Mouse (Mus musculus): ENCODE results near the gene Ankzf1. TPM values are rescaled to one million over a fixed set of nuclear protein-coding genes. Genes with fewer than 3 reads are reported as not detected.
A peak's percentile ranks its signal among the peaks of the same experiment; 100 is the strongest.
"Not testable (repeated sequence)": the region's sequence is repeated elsewhere in the genome, so short reads cannot be mapped to it uniquely, and the experiment has no call there.

Ankzf1 gene
- total RNA-seq, 2 experiments from 2014 or later = 7.8 to 10.8 TPM

- DNase-seq = no peak
These were observed 33.5 kb downstream of the Ankzf1 start for GRCm38 (mm10) chr1:75225473-75225872.

- no peak for DNase-seq
These were observed 34.2 kb downstream of the Ankzf1 start for GRCm38 (mm10) chr1:75226138-75226537.

GRCm38 (mm10) chr1:75227653-75228052 is 35.7 kb downstream of the Ankzf1 start:
- no peak for DNase-seq

DNA sequence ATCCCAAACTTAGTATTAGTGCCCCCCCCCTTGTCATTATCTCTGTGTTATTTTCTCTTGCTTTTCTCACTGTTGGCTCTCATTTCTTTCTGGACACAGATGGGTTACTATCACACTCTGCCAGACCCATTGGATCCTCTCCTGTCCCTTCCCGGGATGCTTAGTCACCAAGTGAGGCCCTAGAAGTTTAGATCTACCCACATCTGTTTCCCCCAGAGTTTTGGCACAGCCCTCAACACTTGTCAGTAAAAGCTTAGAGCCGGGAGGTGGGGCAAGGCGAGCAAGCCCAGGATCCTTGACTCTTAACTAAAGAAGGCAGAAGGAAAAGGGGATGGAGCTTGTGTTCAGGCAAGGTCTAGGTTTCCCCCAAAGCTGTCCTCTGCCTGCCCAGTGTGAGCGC is 37.2 kb downstream of the Ankzf1 start:
- DNase-seq = no peak

GRCm38 (mm10) chr1:75230335-75230994 is 38.5 kb downstream of the Ankzf1 start:
- no peak for DNase-seq

- no peak for DNase-seq
These were observed 39.3 kb downstream of the Ankzf1 start for GRCm38 (mm10) chr1:75231224-75231623.

GRCm38 (mm10) chr1:75231664-75232152 is 39.8 kb downstream of the Ankzf1 start, which contains the start of gene A630095N17Rik:
TSS of gene A630095N17Rik (minus strand) at chr1:75232102.
- no peak for DNase-seq

DNA sequence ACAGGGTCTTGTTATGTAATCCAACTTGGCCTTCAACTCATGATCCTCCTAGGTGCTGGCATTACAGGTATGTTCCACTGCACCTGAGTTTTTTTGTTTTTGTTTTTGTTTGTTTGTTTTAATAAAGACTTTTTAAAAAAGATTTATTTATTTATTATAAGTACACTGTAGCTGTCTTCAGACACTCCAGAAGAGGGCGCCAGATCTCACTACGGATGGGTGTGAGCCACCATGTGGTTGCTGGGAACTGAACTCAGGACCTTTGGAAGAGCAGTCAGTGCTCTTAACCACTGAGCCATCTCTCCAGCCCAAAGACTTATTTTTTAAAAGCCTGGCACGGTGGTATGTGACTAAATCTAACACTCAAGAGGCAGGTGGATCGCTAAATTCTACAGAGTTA is 40.5 kb downstream of the Ankzf1 start:
- not testable (repeated sequence) for DNase-seq

DNA sequence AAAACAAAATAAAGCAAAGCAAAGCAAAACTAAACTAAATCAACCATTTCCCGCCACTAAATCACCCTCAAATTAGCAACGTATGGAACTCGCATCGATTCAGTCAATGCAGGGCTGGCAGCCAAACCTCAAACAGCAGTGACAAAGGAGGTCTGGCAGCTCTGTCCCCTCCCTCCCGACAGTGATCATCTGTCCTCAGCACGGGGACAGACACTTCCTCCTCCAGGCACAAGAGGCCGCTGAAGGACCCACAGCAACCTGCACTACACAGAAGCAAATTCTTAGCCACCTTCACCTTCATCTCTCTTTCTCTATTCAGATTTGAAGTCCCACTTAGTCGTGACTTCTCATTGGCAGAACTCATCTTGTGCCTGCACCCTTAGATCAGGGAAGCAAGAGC is 42.7 kb downstream of the Ankzf1 start:
- DNase-seq = peak; percentile 80 to 81

DNA sequence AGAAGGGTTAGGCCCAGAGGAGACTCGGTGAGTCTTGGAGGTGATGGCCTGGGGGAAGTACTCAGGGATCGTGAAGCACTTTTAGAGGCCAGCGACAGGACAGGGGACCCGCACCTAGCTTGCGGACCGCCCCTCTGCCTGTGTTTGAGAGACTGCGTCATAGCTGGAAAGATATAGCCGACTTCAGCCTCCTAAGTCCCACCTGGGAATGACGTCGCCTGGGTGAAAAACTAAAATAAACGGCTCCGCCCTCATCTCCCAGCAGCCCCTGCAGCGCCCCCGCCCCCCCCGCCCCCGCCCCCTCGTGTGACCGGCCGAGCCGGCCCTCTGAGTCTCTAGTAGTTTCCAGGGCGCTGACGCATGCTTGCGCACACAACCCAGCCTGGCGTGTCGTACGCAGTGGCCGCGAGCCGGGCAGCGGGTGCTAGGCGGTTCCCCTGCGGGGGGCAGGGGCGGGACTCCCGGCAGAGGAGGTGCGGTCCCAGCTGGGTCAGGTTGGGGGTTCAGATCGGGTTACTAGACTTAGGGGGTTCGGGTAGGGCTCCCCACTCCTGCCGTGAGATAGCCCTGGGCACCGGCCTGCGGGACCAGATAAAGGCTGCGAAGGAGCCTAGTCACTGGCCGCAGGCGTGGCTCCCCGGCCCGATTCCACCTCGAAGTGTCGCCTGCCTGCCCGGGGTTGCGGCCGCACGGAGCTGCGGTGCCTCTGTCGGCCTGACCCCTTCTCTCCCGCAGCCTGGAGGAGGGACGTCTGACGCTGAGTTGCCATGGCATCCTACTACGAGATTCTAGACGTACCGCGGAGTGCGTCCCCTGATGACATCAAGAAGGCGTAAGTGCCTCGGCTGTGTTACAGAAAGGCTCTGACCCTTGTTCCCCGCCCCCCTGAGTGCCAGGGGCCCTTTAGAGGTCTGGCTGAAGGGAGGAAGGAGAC is 44.4 kb downstream of the Ankzf1 start, which contains the start of gene Dnajb2:
Gene Dnajb2 (plus strand): TSS at position 290 of the 934 bp plus-strand sequence.
- peak; percentile 94 to 95 for DNase-seq

DNA sequence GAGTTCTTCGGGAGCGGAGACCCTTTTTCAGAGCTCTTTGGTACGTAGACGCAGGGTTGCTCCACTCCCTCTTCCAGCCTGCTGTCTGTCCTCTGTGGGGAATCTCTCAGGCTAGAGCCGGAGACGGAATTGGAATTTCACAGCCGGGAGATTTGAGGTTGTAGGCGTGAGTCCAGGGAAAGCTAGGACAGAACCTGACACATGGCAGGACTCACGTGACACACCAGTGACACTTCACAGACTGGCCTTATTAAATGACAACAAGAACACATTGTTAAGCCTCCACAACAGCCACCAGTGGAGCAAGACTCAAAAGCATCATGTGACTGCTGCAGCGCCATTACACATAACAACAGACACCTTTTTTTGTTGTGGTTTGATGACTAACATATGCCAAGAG is 47.6 kb downstream of the Ankzf1 start:
- peak; percentile 70 for DNase-seq

- no peak for DNase-seq
These were observed 51.5 kb downstream of the Ankzf1 start for GRCm38 (mm10) chr1:75243411-75243810.

- DNase-seq = no peak
These were observed 52.4 kb downstream of the Ankzf1 start for GRCm38 (mm10) chr1:75244175-75244826.

GRCm38 (mm10) chr1:75244836-75245235 is 52.9 kb downstream of the Ankzf1 start:
- peak; percentile 50 to 69 for DNase-seq

GRCm38 (mm10) chr1:75247071-75247930 is 55.4 kb downstream of the Ankzf1 start:
- peak in 1 of 2 experiments; percentile 25 for DNase-seq

DNA sequence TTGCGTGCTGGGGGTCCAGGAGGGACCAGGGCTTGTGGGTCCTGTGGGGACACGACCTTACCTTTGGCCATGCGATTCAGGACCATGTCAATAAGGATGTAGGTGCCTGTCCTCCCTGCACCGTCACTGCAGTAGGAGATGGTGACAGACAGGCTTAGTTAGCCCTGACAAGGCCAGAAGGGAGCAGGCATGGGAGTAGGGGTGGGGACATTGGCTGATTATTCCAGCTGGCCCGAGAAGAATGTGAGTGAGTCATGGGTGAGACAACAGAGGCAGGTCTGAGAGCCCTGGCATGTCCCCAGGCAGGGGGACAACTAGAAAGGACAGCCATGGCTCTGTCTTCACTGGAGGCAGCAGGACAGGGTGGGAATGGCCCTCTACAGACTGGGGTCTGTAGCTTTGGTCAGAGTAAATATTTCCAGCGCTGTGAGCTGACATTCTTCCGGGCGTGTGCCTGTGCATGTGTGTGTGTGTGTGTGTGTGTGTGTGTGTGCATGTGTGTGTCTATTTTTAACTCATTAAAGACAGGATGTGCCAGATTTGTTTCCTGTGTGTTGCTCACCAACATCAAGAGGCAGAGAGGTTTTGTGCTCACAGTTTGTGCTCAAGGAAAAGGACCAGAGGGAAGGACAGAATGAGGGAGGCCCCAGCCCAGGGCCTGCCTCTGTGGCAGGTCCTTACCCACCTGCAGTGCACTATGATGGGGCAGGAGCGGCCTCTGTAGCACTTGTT is 56.3 kb downstream of the Ankzf1 start:
- DNase-seq = peak; percentile 77 to 85
